Mouse (Mus musculus): Measurements from ENCODE around the gene C3ar1. TPM values are rescaled to one million over a fixed set of nuclear protein-coding genes. Genes with fewer than 3 reads are reported as not detected.

C3ar1 gene
- total RNA-seq, 1 experiment from 2014 or later: 1.4 TPM

Small RNA genes lying within 50 kb of the gene (microRNA-seq; reads per million reads assigned to microRNA genes)
- gene Mir7231: 0 reads per million in 2 experiments

Other genes with a start within 250 kb of the C3ar1 start
- gene Gdf3, start 246.1 kb downstream of the C3ar1 start, total RNA-seq (2021): not detected in 2 replicates
- not detected in 2 replicates for gene Dppa3, start 229.8 kb downstream of the C3ar1 start, total RNA-seq (2021)
- gene Nanog, start 148.7 kb downstream of the C3ar1 start, total RNA-seq (2021): not detected in 2 replicates
- gene Slc2a3, start 54.5 kb downstream of the C3ar1 start, total RNA-seq (2021): 8.5 and 14.9 TPM in 2 replicates
- 21.0 and 21.3 TPM in 2 replicates for gene Foxj2, start 36.2 kb downstream of the C3ar1 start, total RNA-seq (2021)
- gene Necap1, start 18.3 kb upstream of the C3ar1 start, total RNA-seq (2021): 47.1 and 47.2 TPM in 2 replicates
- gene Clec4a1, start 65.7 kb upstream of the C3ar1 start, total RNA-seq (2021): 3.7 and 4.5 TPM in 2 replicates
- 2.9 and 3.9 TPM in 2 replicates for gene Clec4a3, start 96.4 kb upstream of the C3ar1 start, total RNA-seq (2021)
- gene Clec4a4, start 134.2 kb upstream of the C3ar1 start, total RNA-seq (2021): not detected in 2 replicates
- gene Clec4b1, start 193.8 kb upstream of the C3ar1 start, total RNA-seq (2021): not detected in 2 replicates